ENCODE assay signal across 9 mouse cellular contexts in the genomic region with DNA sequence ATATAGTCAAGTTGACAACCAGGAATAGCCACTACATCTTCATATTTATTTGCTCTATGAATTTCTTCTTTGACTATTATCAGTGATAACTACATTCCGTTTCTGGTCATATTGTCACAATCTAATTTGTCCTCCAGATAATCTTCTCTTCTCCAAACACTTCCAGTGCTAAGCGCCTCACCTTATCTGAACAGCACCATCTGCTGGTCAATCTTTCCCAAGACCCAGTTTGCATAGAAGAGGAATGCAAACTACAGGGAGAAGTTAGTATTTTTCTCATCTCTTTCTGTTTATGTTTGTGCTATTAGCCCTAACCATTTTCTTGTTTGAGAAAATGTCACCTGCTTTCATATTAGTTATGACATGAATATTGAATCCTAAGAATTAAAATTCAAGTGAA.
DNase-seq lines count a peak whose midpoint lies in the region; ATAC-seq lines count a peak whose summit lies in the region.
"Had no signal": no experiment of that assay in that cellular context is flagged by ENCODE, and none has a peak within 500 bp of the region (broad histone marks: within the 10 kb centered on the region; RNA-seq: fewer than 3 reads in every experiment).

No protein-coding gene starts in this region.

- 22% methylated on average over 2 of the region's 2 CpGs for WGBS in heart, embryonic 10.5 days
- 32% methylated on average over 2 of the region's 2 CpGs for WGBS in neural tube, embryonic 15.5 days

- no peaks in the 10 kb centered on the region for H3K27me3 ChIP-seq in heart, embryonic 10.5 days (ENCODE audit: insufficient read depth, poor library complexity, severe bottlenecking)
- H3K27me3 ChIP-seq in neural tube, embryonic 15.5 days (replicated peaks): no peaks in the 10 kb centered on the region
- H3K27me3 ChIP-seq: hindbrain, embryonic 15.5 days had no signal

- no peaks in the 10 kb centered on the region for H3K9me3 ChIP-seq in heart, embryonic 10.5 days
- no peaks in the 10 kb centered on the region for H3K9me3 ChIP-seq in neural tube, embryonic 15.5 days (replicated peaks)
- H3K9me3 ChIP-seq: hindbrain, embryonic 15.5 days had no signal

- no peaks in the 10 kb centered on the region for H3K4me1 ChIP-seq in heart, embryonic 10.5 days
- H3K4me1 ChIP-seq in neural tube, embryonic 15.5 days: no peaks in the 10 kb centered on the region
- H3K4me1 ChIP-seq: hindbrain, embryonic 15.5 days had no signal

- DNase-seq in heart, postnatal 14 days: peak; percentile 2 to 25
- no peak for DNase-seq in heart, embryonic 10.5 days (ENCODE audit: low spot score)
- peak; percentile 21 for DNase-seq in neural tube, embryonic 10.5 days (ENCODE audit: extremely low spot score, low spot score)
- peak; percentile 67 for DNase-seq in brain, adult 2 months (ENCODE audit: low read depth, low spot score)
- peak; percentile 8 for DNase-seq in retina, adult 2 months (ENCODE audit: low read depth, low spot score)
- no peak for DNase-seq in thymus, postnatal 14 days

- no peak for ATAC-seq in neural tube, embryonic 15.5 days (ENCODE audit: low FRiP score)
- no peak for ATAC-seq in megakaryocyte, adult 5-6 weeks (ENCODE audit: poor library complexity, severe bottlenecking)

- no peak overlapping the region for H3K4me3 ChIP-seq in heart, embryonic 10.5 days
- H3K4me3 ChIP-seq in neural tube, embryonic 15.5 days (replicated peaks): no peak overlapping the region
- H3K4me3 ChIP-seq: hindbrain, embryonic 15.5 days had no signal

- H3K36me3 ChIP-seq in heart, embryonic 10.5 days: no peaks in the 10 kb centered on the region
- no peaks in the 10 kb centered on the region for H3K36me3 ChIP-seq in neural tube, embryonic 15.5 days
- H3K36me3 ChIP-seq: hindbrain, embryonic 15.5 days had no signal

- intact Hi-C loops in heart, postnatal 14 days (cut with DNase I): no loop called here

- no peak overlapping the region for H3K4me2 ChIP-seq in neural tube, embryonic 15.5 days
- H3K4me2 ChIP-seq: hindbrain, embryonic 15.5 days had no signal

- no peak overlapping the region for H3K27ac ChIP-seq in heart, embryonic 10.5 days
- H3K27ac ChIP-seq in neural tube, embryonic 15.5 days (replicated peaks): no peak overlapping the region
- H3K27ac ChIP-seq: hindbrain, embryonic 15.5 days had no signal

- H3K9ac ChIP-seq in neural tube, embryonic 15.5 days (replicated peaks): no peak overlapping the region
- H3K9ac ChIP-seq: hindbrain, embryonic 15.5 days had no signal

Comparison
In these comparisons a context has a peak if more than half of its experiments do, and no peak if none do; other contexts are left out.
1. DNase-seq: peak in heart, postnatal 14 days (2 of 2), neural tube, embryonic 10.5 days (single experiment), brain, adult 2 months (single experiment) and retina, adult 2 months (single experiment); none in heart, embryonic 10.5 days (single experiment) and thymus, postnatal 14 days (single experiment).